Mouse (Mus musculus) left cerebral cortex, postnatal 4 days (tissue): ENCODE data around the gene Oas1d. TPM values are rescaled to one million over a fixed set of nuclear protein-coding genes. Genes with fewer than 3 reads are reported as not detected.

Experiments used
- DNase-seq: peaks from one replicate; pipeline ENCODE4 v3.0.0-alpha.2; 2022
- intact Hi-C: fragments of 180-260 bp; cut with DNase I; formaldehyde crosslinking; loops from one replicate; pipeline ENCODE4 v1.15.1; 2025
- total RNA-seq, 2 experiments: library from RNA; stranded (reverse); gene quantifications; 2 replicates each; pipeline ENCODE4 v1.2.3; 2021

Gene Oas1d
- total RNA-seq, 2 experiments from 2014 or later, result not detected

DNA sequence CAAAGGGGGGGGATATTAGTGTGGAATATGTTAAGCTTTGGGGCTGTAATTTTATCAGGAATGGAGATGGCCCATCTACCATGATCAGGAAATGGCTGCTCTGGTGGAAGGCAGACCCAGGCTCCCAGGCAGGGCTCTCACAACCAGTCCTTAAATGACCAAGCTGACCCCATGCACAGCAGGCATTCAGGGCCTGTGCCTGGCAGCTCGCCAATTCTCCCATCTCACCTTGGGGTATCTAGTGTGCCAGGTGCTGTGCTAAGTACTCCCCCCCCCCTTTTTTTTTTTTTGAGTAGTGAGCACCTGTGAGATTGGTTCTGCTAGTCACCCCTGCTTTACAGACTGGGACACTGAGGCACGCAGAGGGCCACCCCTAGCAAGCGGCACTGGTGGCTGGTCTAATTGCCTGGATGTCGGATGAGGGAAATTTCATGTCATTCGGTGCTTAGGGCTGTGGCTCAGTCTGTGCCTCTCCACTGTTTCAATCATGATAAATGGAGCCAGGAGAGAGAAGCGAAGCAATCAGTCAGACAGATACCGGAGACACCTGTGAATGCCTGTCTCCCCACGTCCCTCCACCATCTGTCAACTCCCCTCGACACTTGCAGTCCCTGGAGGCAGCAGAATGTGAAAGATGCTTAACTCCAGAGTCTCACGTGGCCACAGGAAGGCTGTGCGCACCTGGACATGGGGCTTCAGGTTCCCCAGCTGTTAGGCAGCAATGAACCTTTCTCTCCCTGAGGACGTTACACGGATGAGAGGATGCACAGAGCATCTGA, 53.2 kb downstream of the Oas1d start:
- intact Hi-C loops, result no loop called here
- no peak for DNase-seq

DNA sequence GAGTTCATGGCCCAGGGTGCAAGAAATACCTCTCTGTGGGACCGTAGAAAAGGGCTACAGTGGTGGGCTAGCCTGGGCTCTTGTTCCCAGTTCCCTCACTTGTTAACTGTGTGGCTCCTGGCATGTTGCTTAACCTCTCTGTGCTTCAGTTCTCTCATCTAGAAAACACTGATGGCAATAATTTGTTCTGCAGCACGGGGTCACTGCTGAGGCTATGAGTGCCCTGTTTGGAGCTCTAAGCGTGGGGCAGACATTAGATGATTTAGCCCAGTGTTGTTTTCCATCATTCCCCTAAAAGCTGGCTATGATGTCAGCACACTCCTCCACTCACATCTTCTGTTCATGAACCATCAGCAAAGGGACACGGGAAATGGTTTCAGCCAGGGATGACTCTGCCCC, 53.8 kb downstream of the Oas1d start:
- intact Hi-C loops, result no loop called here
- no peak for DNase-seq

DNA sequence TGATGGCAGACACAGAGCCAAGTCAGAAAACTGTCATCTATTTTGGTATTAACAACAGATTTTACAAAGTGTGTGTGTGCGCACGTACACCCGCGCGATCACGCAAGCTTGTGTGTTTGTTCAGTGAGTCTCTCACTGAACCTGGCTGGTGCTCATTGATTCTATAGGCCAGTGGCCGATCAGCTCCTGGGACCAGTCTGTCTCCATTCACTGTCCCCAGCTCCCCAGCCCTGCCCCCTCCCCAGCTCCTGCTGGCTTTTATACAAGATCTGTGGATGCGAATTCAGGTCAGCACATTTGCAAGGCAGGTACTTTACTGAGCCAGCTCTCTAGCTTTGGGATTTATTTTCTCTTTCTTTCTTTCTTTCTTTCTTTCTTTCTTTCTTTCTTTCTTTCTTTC, 54.5 kb downstream of the Oas1d start:
- intact Hi-C loops, result no loop called here
- DNase-seq, result no peak

DNA sequence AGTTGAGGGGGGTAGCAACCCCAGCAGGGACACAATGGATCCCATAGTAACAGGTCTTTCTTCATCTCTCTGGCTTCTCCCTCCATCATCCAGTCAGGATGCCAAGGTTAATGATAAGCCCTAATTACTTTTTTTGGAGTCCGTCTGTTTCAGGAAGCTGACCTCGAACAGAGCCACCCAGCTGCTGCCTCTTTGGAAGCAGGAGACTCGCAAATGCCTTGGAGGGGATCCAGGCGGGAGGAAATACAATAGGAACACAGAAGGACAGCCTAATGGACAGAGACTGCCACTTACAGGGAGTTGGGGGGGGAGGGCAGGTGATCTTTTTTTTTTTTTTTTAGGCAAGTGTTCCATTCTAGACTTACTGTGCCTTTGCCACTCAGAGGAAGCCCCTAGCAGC, 55.4 kb downstream of the Oas1d start:
- intact Hi-C loops, result no loop called here
- peak; percentile 92 for DNase-seq

Other genes starting within 250 kb of the Oas1d start
- gene Dtx1, start 202.6 kb upstream of the Oas1d start, total RNA-seq, result 100 to 1,000 TPM; 122 to 124 TPM
- gene Oas2, start 164.7 kb upstream of the Oas1d start, total RNA-seq, result not detected
- gene Oas3, start 136.9 kb upstream of the Oas1d start, total RNA-seq, result under 1 TPM in 1 of 2 experiments, not detected in 1; 0.18 TPM
- gene Oas1e, start 119.0 kb upstream of the Oas1d start, total RNA-seq, result not detected
- 1 to 10 TPM; 1.0 to 1.3 TPM for gene Oas1c, start 102.0 kb upstream of the Oas1d start, total RNA-seq
- gene Oas1f, start 67.2 kb upstream of the Oas1d start, total RNA-seq, result not detected
- not detected for gene Oas1h, start 53.1 kb upstream of the Oas1d start, total RNA-seq
- gene Oas1g, start 26.9 kb upstream of the Oas1d start, total RNA-seq, result not detected
- gene Oas1a, start 7.0 kb upstream of the Oas1d start, total RNA-seq, result under 1 TPM in 1 of 2 experiments, not detected in 1; 0.20 TPM
- 100 to 1,000 TPM; 104 TPM for gene Rph3a, start 95.6 kb downstream of the Oas1d start, total RNA-seq